Mouse (Mus musculus) layer of hippocampus, adult 2 months (tissue): ENCODE measurements around the gene Fas. TPM values are rescaled to one million over a fixed set of nuclear protein-coding genes. Genes with fewer than 3 reads are reported as not detected.

Experiments used
- DNase-seq, 2 experiments: peaks; one replicate each; pipeline ENCODE4 v3.0.0; 2022; ENCODE audit warnings: low spot score in 2 of 2
- H3K27ac ChIP-seq: fragments of 200-600 bp; 2 replicates; pipeline ENCODE4 v1.8.1; 2022
- H3K4me3 ChIP-seq: fragments of 200-600 bp; 2 replicates; pipeline ENCODE4 v1.8.1; 2022; ENCODE audit warnings: mild to moderate bottlenecking
- CTCF ChIP-seq: fragments of 200-600 bp; conservative IDR thresholded peaks from 2 replicates; pipeline ENCODE4 v1.8.1; 2022; ENCODE audit warnings: antibody characterized with exemption, mild to moderate bottlenecking, moderate library complexity
- long read RNA-seq, 2 experiments: library from polyadenylated mRNA; stranded (forward); transcript quantifications; one replicate each; pipeline ENCODE4 v2.0.0; 2021; ENCODE audit warnings: borderline mapping rate in 2 of 2
- total RNA-seq, 2 experiments: library from RNA; stranded (reverse); gene quantifications; 2 replicates each; pipeline ENCODE4 v1.2.3; 2021

Gene Fas
- total RNA-seq = 1 to 10 TPM; 1.5 to 2.9 TPM
- long read RNA-seq, experiment 1, partial matches to known transcripts = 0 of 2 reads
- long read RNA-seq, experiment 1, other reads (novel, unspliced or antisense) = 1 of 2 reads
- long read RNA-seq, experiment 2, partial matches to known transcripts = 1 of 1 reads
- long read RNA-seq, experiment 2, other reads (novel, unspliced or antisense) = 0 of 1 reads

GRCm38 (mm10) chr19:34289948-34290789 is at the start of gene Fas:
Gene Fas (plus strand): TSS chr19:34290666.
- TF ChIP-seq CTCF = no peak
- Histone ChIP-seq H3K4me3 (peak within 1 kb of the TSS; percentile 56), H3K27ac (peak within 1 kb of the TSS; percentile 57; the same call in 1 of the 2 replicates)
- no peak for DNase-seq

DNA sequence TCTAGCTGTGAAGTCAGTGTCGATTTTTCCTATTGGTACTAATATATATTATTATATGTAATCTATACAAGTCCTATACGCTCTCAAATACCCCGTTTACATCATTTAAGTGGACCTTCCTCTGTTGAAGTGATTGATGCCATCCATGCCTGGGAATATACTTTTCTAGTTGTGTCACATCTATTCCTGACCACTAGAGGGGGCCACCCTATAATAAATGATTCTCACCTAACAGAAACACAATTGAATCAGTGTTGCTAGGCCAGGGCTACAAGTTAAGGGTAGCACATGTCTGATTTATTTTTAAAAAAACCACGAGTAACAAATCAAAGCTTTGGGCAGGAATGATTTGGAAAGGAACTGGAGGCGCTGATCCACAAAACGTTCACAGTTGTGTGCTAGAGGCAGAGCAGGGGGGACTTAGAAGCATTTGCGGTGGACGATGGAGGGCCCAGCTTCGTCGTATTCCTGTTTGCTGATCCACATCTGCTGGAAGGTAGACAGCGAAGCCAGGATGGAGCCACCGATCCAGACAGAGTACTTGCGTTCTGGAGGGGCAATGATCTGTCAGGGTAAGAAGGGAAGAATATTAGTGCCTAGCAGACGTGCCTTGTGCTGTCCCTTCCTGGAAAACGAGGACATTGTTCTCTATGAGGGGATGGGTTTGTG is 49.1 kb upstream of the Fas start:
- no peak overlapping the region for H3K27ac ChIP-seq
- peak; percentile 83 for TF ChIP-seq CTCF

GRCm38 (mm10) chr19:34242925-34243324 is 47.5 kb upstream of the Fas start:
- DNase-seq = no peak
- TF ChIP-seq CTCF = no peak
- Histone ChIP-seq H3K4me3 (no peak overlapping the region), H3K27ac (no peak overlapping the region)

More for the DNA sequence above, 49.1 kb upstream of the Fas start:
- peak in 1 of 2 experiments; percentile 32 for DNase-seq
- H3K4me3 ChIP-seq = no peak overlapping the region

GRCm38 (mm10) chr19:34244056-34244455 is 46.4 kb upstream of the Fas start:
- no peak overlapping the region for H3K27ac ChIP-seq
- TF ChIP-seq CTCF = peak; percentile 86

DNA sequence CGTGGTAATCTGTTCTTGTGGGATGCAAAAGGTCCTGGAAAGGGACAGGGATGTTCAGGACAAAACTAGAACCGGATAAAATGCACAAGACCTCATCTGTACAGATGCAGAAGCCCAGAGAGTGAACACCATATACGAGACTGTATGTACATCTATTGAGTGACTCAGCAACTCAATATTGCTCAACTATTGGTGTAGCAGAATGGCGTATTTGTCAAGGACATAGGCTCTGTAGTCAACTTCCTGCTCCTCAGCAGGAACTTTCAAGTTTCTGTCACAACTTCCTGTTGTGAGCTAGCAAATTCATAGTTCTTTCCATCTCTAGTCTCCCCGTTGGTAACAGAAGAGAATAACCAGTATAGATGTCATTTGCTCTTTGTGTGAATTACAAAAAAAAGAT is 41.9 kb upstream of the Fas start:
- no peak for DNase-seq
- TF ChIP-seq CTCF = no peak
- H3K4me3 ChIP-seq = no peak overlapping the region
- H3K27ac ChIP-seq = no peak overlapping the region

More at GRCm38 (mm10) chr19:34244056-34244455, 46.4 kb upstream of the Fas start:
- peak; percentile 48 to 74 for DNase-seq
- no peak overlapping the region for H3K4me3 ChIP-seq

GRCm38 (mm10) chr19:34250621-34251020 is 39.8 kb upstream of the Fas start:
- no peak for TF ChIP-seq CTCF
- H3K27ac ChIP-seq = no peak overlapping the region
- no peak overlapping the region for H3K4me3 ChIP-seq
- DNase-seq = no peak

GRCm38 (mm10) chr19:34251900-34252299 is 38.6 kb upstream of the Fas start:
- no peak overlapping the region for H3K27ac ChIP-seq
- TF ChIP-seq CTCF = no peak
- H3K4me3 ChIP-seq = no peak overlapping the region
- no peak for DNase-seq

- Histone ChIP-seq H3K27ac (no peak overlapping the region), H3K4me3 (no peak overlapping the region)
- DNase-seq = no peak
- TF ChIP-seq CTCF = no peak
Measured at GRCm38 (mm10) chr19:34252450-34252849, 38.0 kb upstream of the Fas start.

DNA sequence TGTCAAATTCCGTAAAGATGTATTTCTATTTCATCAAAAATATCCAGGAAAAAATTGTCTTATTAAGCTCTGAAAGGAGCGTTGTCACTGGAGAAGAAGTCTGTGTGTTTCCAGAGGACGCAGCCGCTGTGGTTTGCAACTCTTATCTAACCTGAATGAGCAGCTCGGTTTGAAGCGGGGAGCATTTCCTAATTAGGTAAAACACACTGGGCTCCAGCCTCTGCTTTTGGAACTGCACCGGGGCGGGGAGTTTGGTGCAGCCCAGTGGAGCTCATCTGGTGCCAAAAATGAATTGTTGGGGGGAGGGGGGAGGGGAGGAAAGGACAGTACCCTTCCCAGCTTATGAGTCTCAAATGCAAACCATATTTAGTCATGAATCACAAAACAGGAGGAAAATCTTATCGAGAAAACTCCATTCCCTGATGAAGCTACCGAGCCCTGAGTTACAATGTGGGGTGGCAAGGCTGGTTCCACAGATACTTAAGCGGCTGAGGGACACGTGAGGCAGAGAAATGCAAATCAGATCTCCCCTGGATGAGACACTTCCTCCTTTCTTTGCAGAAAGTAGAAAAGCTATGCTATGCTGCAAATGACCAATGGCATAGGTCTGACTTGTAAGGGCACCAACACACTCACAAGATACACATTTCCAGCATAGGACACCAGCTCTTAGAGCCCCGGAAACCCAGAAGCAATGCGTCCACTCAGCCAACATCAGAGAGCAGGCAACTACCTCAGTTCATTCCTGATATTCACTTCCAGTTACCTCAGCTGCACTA is 36.2 kb upstream of the Fas start:
- TF ChIP-seq CTCF = no peak
- H3K27ac ChIP-seq = no peak overlapping the region
- DNase-seq = no peak

GRCm38 (mm10) chr19:34254880-34255681 is 35.4 kb upstream of the Fas start, which contains the start of gene Acta2:
Gene Acta2 (minus strand): TSS chr19:34255590.
- DNase-seq = no peak
- no peak for TF ChIP-seq CTCF
- Histone ChIP-seq H3K4me3 (no peak within 1 kb of the TSS), H3K27ac (no peak within 1 kb of the TSS)

More for the DNA sequence above, 36.2 kb upstream of the Fas start:
- peak overlapping the region; percentile 9; the same call in 1 of the 2 replicates for H3K4me3 ChIP-seq

- DNase-seq = no peak
- no peak for TF ChIP-seq CTCF
- Histone ChIP-seq H3K27ac (no peak overlapping the region), H3K4me3 (no peak overlapping the region)
Measured at GRCm38 (mm10) chr19:34256149-34256548, 34.3 kb upstream of the Fas start.

DNA sequence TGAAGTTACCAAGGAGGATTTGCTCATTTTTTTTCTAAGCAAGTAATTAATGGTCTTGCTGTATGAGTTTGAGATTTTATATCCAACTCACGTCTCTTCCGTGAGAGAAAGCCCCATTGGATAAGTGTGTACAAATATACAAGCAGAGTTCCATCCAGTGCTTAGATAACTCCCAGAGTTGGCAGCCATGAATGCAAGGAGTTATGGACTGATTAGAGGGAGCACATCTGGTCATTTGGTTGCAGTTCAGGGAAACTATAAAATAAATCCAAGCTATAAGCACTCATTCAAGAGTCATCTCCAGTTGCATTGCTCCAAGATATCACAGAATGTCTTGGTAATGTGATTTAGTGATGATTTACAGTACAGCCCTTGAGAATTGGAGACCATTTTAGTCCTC is 33.5 kb upstream of the Fas start:
- no peak overlapping the region for H3K4me3 ChIP-seq
- no peak for DNase-seq

More for the DNA sequence above, 33.5 kb upstream of the Fas start:
- H3K27ac ChIP-seq = no peak overlapping the region
- TF ChIP-seq CTCF = no peak
